Mouse (Mus musculus) neural tube, embryonic 15.5 days (tissue): ENCODE measurements around the gene Sfxn5. TPM values are rescaled to one million over a fixed set of nuclear protein-coding genes. Genes with fewer than 3 reads are reported as not detected.

Source experiments
- ATAC-seq: fragments of 200-750 bp; cut with Nextera tagmentation; 2 replicates; pipeline ENCODE4 v1.8.0; 2017; ENCODE audit warnings: mild to moderate bottlenecking, moderate TSS enrichment, moderate library complexity; ENCODE audit not compliant: low FRiP score
- H3K27ac ChIP-seq: fragments of 300-500 bp; sonication (generic); replicated peaks from 2 replicates; pipeline ENCODE4 v1.5.1; 2015; ENCODE audit warnings: mild to moderate bottlenecking, inconsistent platforms
- H3K27me3 ChIP-seq: fragments of 300-500 bp; sonication (generic); replicated peaks from 2 replicates; pipeline ENCODE4 v1.6.1; 2015; ENCODE audit warnings: inconsistent platforms
- H3K36me3 ChIP-seq: fragments of 300-500 bp; sonication (generic); 2 replicates; pipeline ENCODE4 v1.6.1; 2015; ENCODE audit warnings: inconsistent platforms
- H3K4me1 ChIP-seq: fragments of 300-500 bp; sonication (generic); 2 replicates; pipeline ENCODE4 v1.6.1; 2015; ENCODE audit warnings: inconsistent platforms
- H3K4me2 ChIP-seq: fragments of 300-500 bp; sonication (generic); 2 replicates; pipeline ENCODE4 v1.6.1; 2015; ENCODE audit warnings: inconsistent platforms, mild to moderate bottlenecking, moderate library complexity
- H3K4me3 ChIP-seq: fragments of 300-500 bp; sonication (generic); replicated peaks from 2 replicates; pipeline ENCODE4 v1.5.1; 2015; ENCODE audit warnings: mild to moderate bottlenecking, inconsistent platforms
- H3K9ac ChIP-seq: fragments of 300-500 bp; sonication (generic); replicated peaks from 2 replicates; pipeline ENCODE4 v1.6.1; 2015; ENCODE audit warnings: mild to moderate bottlenecking, inconsistent platforms
- H3K9me3 ChIP-seq: fragments of 300-500 bp; sonication (generic); replicated peaks from 2 replicates; pipeline ENCODE4 v1.6.1; 2016; ENCODE audit warnings: inconsistent platforms
- WGBS: fragments of 180-500 bp; shearing (Covaris S2); methylation state at CpG from one replicate; pipeline ENCODE4 v1.1.7; 2015; ENCODE audit warnings: mixed read lengths; 5-methylcytosine and 5-hydroxymethylcytosine counted together
- microRNA-seq: library from miRNA; unstranded; fragments of <30 nt; microRNA quantifications from one replicate; pipeline ENCODE4, GENCODE M21; 2017
- polyA plus RNA-seq: library from polyadenylated mRNA; unstranded; fragments of >200 nt; fragmentation: Nextera tagmentation; extraction: Ambion mirVana; gene quantifications from 2 replicates; pipeline ENCODE4 v1.2.1, GENCODE M21; 2015

Sfxn5 gene
- polyA plus RNA-seq, 1 experiment from 2014 or later = 39.3 TPM

- Histone ChIP-seq H3K4me2 (no peak overlapping the region), H3K27ac (no peak overlapping the region), H3K36me3 (no peaks in the 10 kb centered on the region), H3K4me3 (no peak overlapping the region), H3K9ac (no peak overlapping the region), H3K9me3 (no peaks in the 10 kb centered on the region), H3K27me3 (peaks cover 62% of the 10 kb centered on the region), H3K4me1 (peaks cover 29% of the 10 kb centered on the region)
- no peak for ATAC-seq
- 51% methylated on average over 3 of the region's 3 CpGs for WGBS
Observed at GRCm38 (mm10) chr6:85183951-85184350, 149.3 kb downstream of the Sfxn5 start.

DNA sequence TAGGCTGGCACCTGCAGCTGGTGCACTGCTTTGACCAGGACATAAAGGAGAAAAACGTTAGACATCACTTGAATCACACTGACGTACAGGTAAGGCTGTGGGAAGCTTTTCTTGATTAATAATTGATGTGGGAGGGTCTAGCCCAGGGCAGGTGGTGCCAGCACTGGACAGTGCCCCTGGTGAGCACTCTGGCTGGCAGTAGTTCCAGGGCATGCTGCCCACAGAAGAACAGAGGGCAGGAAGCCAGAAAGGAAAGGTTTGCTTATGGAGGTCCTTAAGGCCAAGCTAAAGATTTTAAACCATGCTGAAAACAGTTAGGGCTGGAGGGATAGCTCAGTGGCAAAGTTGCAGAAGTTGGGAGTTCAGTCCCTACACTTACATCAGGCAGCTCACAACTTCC, 153.2 kb downstream of the Sfxn5 start:
- H3K36me3 ChIP-seq = no peaks in the 10 kb centered on the region
- no peaks in the 10 kb centered on the region for H3K9me3 ChIP-seq
- H3K4me3 ChIP-seq = no peak overlapping the region
- WGBS = 75% methylated on average over 2 of the region's 2 CpGs
- H3K9ac ChIP-seq = no peak overlapping the region
- H3K4me2 ChIP-seq = no peak overlapping the region
- peaks cover 27% of the 10 kb centered on the region for H3K27me3 ChIP-seq
- ATAC-seq = no peak
- H3K27ac ChIP-seq = no peak overlapping the region
- H3K4me1 ChIP-seq = no peaks in the 10 kb centered on the region

GRCm38 (mm10) chr6:85179569-85179968, 153.7 kb downstream of the Sfxn5 start:
- H3K27ac ChIP-seq = no peak overlapping the region
- peaks cover 25% of the 10 kb centered on the region for H3K27me3 ChIP-seq
- H3K9me3 ChIP-seq = no peaks in the 10 kb centered on the region
- H3K36me3 ChIP-seq = no peaks in the 10 kb centered on the region
- H3K9ac ChIP-seq = no peak overlapping the region
- no peaks in the 10 kb centered on the region for H3K4me1 ChIP-seq
- ATAC-seq = no peak
- WGBS = 72% methylated on average over 3 of the region's 3 CpGs
- no peak overlapping the region for H3K4me2 ChIP-seq
- H3K4me3 ChIP-seq = no peak overlapping the region

DNA sequence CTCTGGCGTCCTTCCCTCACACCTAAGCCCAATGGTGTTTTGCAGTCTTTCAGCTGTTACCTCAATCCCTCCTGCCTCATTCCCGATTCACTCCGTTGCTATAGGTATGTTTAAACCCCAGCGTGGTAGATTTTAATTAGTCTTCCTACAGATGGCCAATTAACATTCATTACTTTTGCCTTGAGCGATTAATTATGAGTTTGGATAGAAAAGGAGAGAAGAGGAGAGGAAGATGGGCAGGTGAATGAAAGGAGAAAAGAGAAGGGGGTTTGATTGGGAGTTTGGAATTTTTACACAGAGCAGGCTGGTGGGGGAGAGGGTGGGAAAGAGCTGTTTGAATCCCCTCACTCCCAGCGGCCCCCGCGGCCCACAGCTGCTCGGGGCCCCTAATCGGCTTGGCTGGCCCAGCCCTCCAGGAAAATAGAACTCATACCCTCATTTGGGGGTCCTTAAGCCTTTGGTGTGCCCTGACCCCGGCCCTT, 167.7 kb downstream of the Sfxn5 start:
- Histone ChIP-seq H3K27me3 (0 out of 2 replicates have a peak, but pooled peaks cover 6% of the 10 kb centered on the region), H3K9ac (no peak overlapping the region), H3K27ac (no peak overlapping the region), H3K4me1 (peaks cover 7% of the 10 kb centered on the region; the same call in 1 of the 2 replicates), H3K4me3 (no peak overlapping the region), H3K36me3 (no peaks in the 10 kb centered on the region), H3K9me3 (no peaks in the 10 kb centered on the region), H3K4me2 (no peak overlapping the region)
- WGBS = 41% methylated on average over 11 of the region's 11 CpGs
- ATAC-seq = no peak

Small RNA genes within 50 kb of the gene (microRNA-seq; reads per million reads assigned to microRNA genes)
- not detected for gene Mir705

Other genes with a start within 250 kb of the Sfxn5 start
- 35.6 and 39.9 TPM in 2 replicates for gene Spr, start 195.7 kb downstream of the Sfxn5 start, polyA plus RNA-seq
- gene Emx1, start 146.0 kb downstream of the Sfxn5 start, polyA plus RNA-seq = not detected in 2 replicates
- gene Rab11fip5, start 41.2 kb upstream of the Sfxn5 start, polyA plus RNA-seq = 22.5 and 24.3 TPM in 2 replicates
- not detected in 2 replicates for gene Noto, start 90.5 kb upstream of the Sfxn5 start, polyA plus RNA-seq
- 75.6 and 79.1 TPM in 2 replicates for gene Smyd5, start 98.6 kb upstream of the Sfxn5 start, polyA plus RNA-seq
- 559 and 582 TPM in 2 replicates for gene Cct7, start 118.1 kb upstream of the Sfxn5 start, polyA plus RNA-seq
- 27.4 and 32.7 TPM in 2 replicates for gene Pradc1, start 118.5 kb upstream of the Sfxn5 start, polyA plus RNA-seq
- 8.2 and 9.5 TPM in 2 replicates for gene Fbxo41, start 169.6 kb upstream of the Sfxn5 start, polyA plus RNA-seq
- gene Egr4, start 180.2 kb upstream of the Sfxn5 start, polyA plus RNA-seq = 0.14 TPM in 1 of 2 replicates, not detected in the other